Mouse (Mus musculus): Measurements from ENCODE around the gene Gps2. TPM values are rescaled to one million over a fixed set of nuclear protein-coding genes. Genes with fewer than 3 reads are reported as not detected.

Gps2 gene
- polyA plus RNA-seq, 1 experiment from 2014 or later: 42.3 TPM

GRCm38 (mm10) chr11:69872451-69872850, 41.2 kb upstream of the Gps2 start:
- Histone ChIP-seq H3K4me2 (replicated peaks; ENCODE audit: low read depth) (no peak overlapping the region), H3K9me3 (ENCODE audit: control insufficient read depth) (no peaks in the 10 kb centered on the region), H3K4me1 (replicated peaks; ENCODE audit: control insufficient read depth, insufficient read depth, low read length) (no peaks in the 10 kb centered on the region), H3K27ac (ENCODE audit: low read depth, low read length) (no peak overlapping the region), H3K27me3 (replicated peaks; ENCODE audit: control insufficient read depth, insufficient read depth, low read length) (no peaks in the 10 kb centered on the region), H3K9ac (ENCODE audit: low read depth, low read length) (no peak overlapping the region), H3K4me3 (ENCODE audit: low read depth, low read length) (no peak overlapping the region), H3K36me3 (ENCODE audit: control insufficient read depth, insufficient read depth) (no peaks in the 10 kb centered on the region)
- 82% methylated on average over 4 of the region's 4 CpGs for WGBS
- no peak for ATAC-seq
- no peak for TF ChIP-seq CTCF (IDR thresholded peaks at IDR 0.05; ENCODE audit: low read depth)

DNA sequence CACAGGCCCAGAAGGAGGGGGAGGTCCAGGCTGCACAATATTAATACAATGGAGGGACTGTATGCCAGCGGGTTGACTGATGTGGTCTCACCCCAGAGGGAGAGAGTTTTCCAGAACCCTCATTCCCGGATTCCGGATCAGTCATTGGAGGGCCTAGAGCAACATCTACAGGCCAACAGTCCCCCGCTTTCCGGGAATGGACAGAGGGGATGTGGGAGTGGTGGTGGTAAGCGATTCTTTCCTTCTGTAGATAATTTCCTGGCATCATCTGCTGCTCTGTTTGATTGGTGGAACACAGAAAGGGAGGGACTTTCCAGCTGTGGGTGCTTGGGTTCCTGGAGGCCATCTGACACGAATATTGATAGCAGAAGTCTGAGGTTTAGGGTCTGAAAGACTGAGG, 37.5 kb upstream of the Gps2 start:
- 44% methylated on average over 7 of the region's 7 CpGs for WGBS

DNA sequence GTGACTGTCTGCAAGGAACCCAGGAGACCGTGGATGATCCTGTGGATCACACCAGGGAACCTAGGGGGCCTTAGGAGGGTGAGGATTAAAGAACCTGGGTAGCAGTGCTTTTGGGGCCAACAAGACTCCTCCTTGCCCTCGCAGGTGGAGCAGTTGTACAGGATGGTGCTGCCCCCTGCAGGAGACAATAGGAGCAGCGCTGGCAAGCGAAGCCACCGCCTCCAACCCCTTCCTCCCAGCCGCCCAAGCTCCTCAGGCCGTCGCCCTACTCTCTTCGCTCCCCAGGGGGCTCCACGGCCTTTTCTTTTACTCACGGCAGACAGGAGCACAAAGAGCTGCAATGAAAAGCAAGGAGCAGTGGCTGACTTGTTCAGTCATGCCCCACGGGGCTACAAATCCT, 36.8 kb upstream of the Gps2 start:
- Histone ChIP-seq H3K27me3 (replicated peaks; ENCODE audit: control insufficient read depth, insufficient read depth, low read length) (no peaks in the 10 kb centered on the region), H3K9me3 (ENCODE audit: control insufficient read depth) (no peaks in the 10 kb centered on the region), H3K4me1 (replicated peaks; ENCODE audit: control insufficient read depth, insufficient read depth, low read length) (peaks cover 5% of the 10 kb centered on the region; the same call in 1 of the 2 replicates), H3K36me3 (ENCODE audit: control insufficient read depth, insufficient read depth) (no peaks in the 10 kb centered on the region), H3K4me3 (ENCODE audit: low read depth, low read length) (no peak overlapping the region), H3K4me2 (replicated peaks; ENCODE audit: low read depth) (peak overlapping the region; percentile 35), H3K9ac (ENCODE audit: low read depth, low read length) (no peak overlapping the region; the same call in 1 of the 2 replicates), H3K27ac (ENCODE audit: low read depth, low read length) (no peak overlapping the region; the same call in 1 of the 2 replicates)
- peak; percentile 95 for TF ChIP-seq CTCF (IDR thresholded peaks at IDR 0.05; ENCODE audit: low read depth)
- 3% methylated on average over 12 of the region's 12 CpGs for WGBS
- ATAC-seq: peak; percentile 39

More for the DNA sequence above, 37.5 kb upstream of the Gps2 start:
- Histone ChIP-seq H3K27me3 (replicated peaks; ENCODE audit: control insufficient read depth, insufficient read depth, low read length) (no peaks in the 10 kb centered on the region), H3K9me3 (ENCODE audit: control insufficient read depth) (no peaks in the 10 kb centered on the region), H3K36me3 (ENCODE audit: control insufficient read depth, insufficient read depth) (no peaks in the 10 kb centered on the region), H3K4me3 (ENCODE audit: low read depth, low read length) (no peak overlapping the region), H3K9ac (ENCODE audit: low read depth, low read length) (no peak overlapping the region), H3K4me1 (replicated peaks; ENCODE audit: control insufficient read depth, insufficient read depth, low read length) (peaks cover 5% of the 10 kb centered on the region; the same call in 1 of the 2 replicates), H3K27ac (ENCODE audit: low read depth, low read length) (peak overlapping the region; percentile 28; the same call in 1 of the 2 replicates), H3K4me2 (replicated peaks; ENCODE audit: low read depth) (peak overlapping the region; percentile 35; the same call in 1 of the 2 replicates)
- ATAC-seq: no peak
- no peak for TF ChIP-seq CTCF (IDR thresholded peaks at IDR 0.05; ENCODE audit: low read depth)

DNA sequence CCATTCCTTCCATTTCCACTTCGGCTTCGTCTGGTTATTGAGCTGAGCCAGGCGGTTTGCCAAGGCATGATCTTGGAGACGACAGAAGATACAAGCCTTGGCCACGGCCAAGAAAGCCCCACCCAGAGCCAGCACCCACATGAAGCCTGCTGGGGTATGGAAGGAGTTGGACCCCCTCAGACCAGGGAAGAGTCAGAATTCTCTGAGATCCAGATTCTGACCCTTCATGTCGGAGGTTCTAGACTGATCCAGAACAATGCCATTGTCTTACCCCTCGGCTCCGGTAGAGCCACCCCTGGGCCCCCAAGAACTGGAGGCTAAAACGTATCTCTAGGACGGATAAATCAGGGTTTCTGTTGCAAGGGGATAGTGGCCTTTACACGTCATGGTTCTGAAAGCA, 35.8 kb upstream of the Gps2 start, which contains the start of gene Tmem95:
TSS of gene Tmem95 (minus strand) at position 141 of the 400 bp plus-strand sequence.
- Histone ChIP-seq H3K4me3 (ENCODE audit: low read depth, low read length) (no peak within 1 kb of the TSS), H3K27ac (ENCODE audit: low read depth, low read length) (no peak within 1 kb of the TSS; the same call in 1 of the 2 replicates), H3K36me3 (ENCODE audit: control insufficient read depth, insufficient read depth) (no peaks in the 10 kb centered on the region), H3K27me3 (replicated peaks; ENCODE audit: control insufficient read depth, insufficient read depth, low read length) (no peaks in the 10 kb centered on the region), H3K9me3 (ENCODE audit: control insufficient read depth) (no peaks in the 10 kb centered on the region), H3K9ac (ENCODE audit: low read depth, low read length) (no peak within 1 kb of the TSS; the same call in 1 of the 2 replicates), H3K4me1 (replicated peaks; ENCODE audit: control insufficient read depth, insufficient read depth, low read length) (peaks cover 5% of the 10 kb centered on the region; the same call in 1 of the 2 replicates), H3K4me2 (replicated peaks; ENCODE audit: low read depth) (peak within 1 kb of the TSS; percentile 87)
- ATAC-seq: no peak
- no peak for TF ChIP-seq CTCF (IDR thresholded peaks at IDR 0.05; ENCODE audit: low read depth)
- 91% methylated on average over 11 of the region's 11 CpGs for WGBS

DNA sequence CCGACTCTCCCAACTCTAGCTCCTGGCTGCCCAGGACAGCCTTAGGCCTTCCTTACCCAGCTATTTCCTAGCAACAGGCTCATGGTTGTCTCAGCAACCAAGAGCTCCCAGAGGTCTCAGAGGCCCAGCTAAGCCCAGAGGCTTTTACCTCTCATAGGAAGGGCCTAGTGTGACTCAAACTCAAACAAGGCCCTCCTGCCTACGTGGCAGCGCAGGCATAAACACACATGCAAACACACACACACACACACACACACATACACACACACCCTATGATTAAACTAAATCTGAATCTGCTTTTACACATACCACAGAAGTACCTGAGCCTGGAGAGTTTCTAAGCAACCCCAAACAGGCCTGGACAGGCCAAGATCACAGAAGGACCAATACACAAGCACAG, 35.3 kb upstream of the Gps2 start:
- no peak overlapping the region for H3K4me3 ChIP-seq (ENCODE audit: low read depth, low read length)
- H3K9ac ChIP-seq (ENCODE audit: low read depth, low read length): no peak overlapping the region
- H3K4me1 ChIP-seq (replicated peaks; ENCODE audit: control insufficient read depth, insufficient read depth, low read length): peaks cover 5% of the 10 kb centered on the region; the same call in 1 of the 2 replicates
- ATAC-seq: no peak
- no peak overlapping the region for H3K27ac ChIP-seq (ENCODE audit: low read depth, low read length)
- no peak for TF ChIP-seq CTCF (IDR thresholded peaks at IDR 0.05; ENCODE audit: low read depth)
- no peaks in the 10 kb centered on the region for H3K9me3 ChIP-seq (ENCODE audit: control insufficient read depth)
- no peaks in the 10 kb centered on the region for H3K27me3 ChIP-seq (replicated peaks; ENCODE audit: control insufficient read depth, insufficient read depth, low read length)
- no peak overlapping the region for H3K4me2 ChIP-seq (replicated peaks; ENCODE audit: low read depth)
- no peaks in the 10 kb centered on the region for H3K36me3 ChIP-seq (ENCODE audit: control insufficient read depth, insufficient read depth)
- WGBS: 81% methylated on average over 3 of the region's 3 CpGs

- Histone ChIP-seq H3K9me3 (ENCODE audit: control insufficient read depth) (no peaks in the 10 kb centered on the region), H3K4me3 (ENCODE audit: low read depth, low read length) (no peak overlapping the region), H3K27me3 (replicated peaks; ENCODE audit: control insufficient read depth, insufficient read depth, low read length) (no peaks in the 10 kb centered on the region), H3K4me2 (replicated peaks; ENCODE audit: low read depth) (peak overlapping the region; percentile 87), H3K36me3 (ENCODE audit: control insufficient read depth, insufficient read depth) (no peaks in the 10 kb centered on the region), H3K4me1 (replicated peaks; ENCODE audit: control insufficient read depth, insufficient read depth, low read length) (peaks cover 5% of the 10 kb centered on the region; the same call in 1 of the 2 replicates), H3K9ac (ENCODE audit: low read depth, low read length) (no peak overlapping the region), H3K27ac (ENCODE audit: low read depth, low read length) (no peak overlapping the region)
- ATAC-seq: no peak
- 80% methylated on average over 6 of the region's 6 CpGs for WGBS
- no peak for TF ChIP-seq CTCF (IDR thresholded peaks at IDR 0.05; ENCODE audit: low read depth)
Observed at GRCm38 (mm10) chr11:69878952-69879351, 34.7 kb upstream of the Gps2 start.
